Mouse (Mus musculus) urinary bladder, adult 2 months (tissue): ENCODE measurements around the gene Gzmb. TPM values are rescaled to one million over a fixed set of nuclear protein-coding genes. Genes with fewer than 3 reads are reported as not detected.
"Not testable (repeated sequence)": the region's sequence is repeated elsewhere in the genome, so short reads cannot be mapped to it uniquely, and the experiment has no call there.

Experiments used
- DNase-seq: peaks from one replicate; pipeline ENCODE4 v3.0.0; 2022; ENCODE audit warnings: low spot score
- polyA plus RNA-seq: library from polyadenylated mRNA; depleted of rRNA; stranded (reverse); fragments of >200 nt; gene quantifications from 2 replicates; pipeline ENCODE4 v1.2.3, GENCODE M21; 2012; rRNA removed

Gzmb gene
- 1.4 and 2.2 TPM in 2 replicates for polyA plus RNA-seq

GRCm38 (mm10) chr14:56262153-56262552, at the start of gene Gzmb:
Gzmb (minus strand) TSS chr14:56262260.
- no peak for DNase-seq

- not testable (repeated sequence) for DNase-seq
Measured at GRCm38 (mm10) chr14:56311801-56312200, 49.7 kb upstream of the Gzmb start.

- no peak for DNase-seq
Measured at GRCm38 (mm10) chr14:56310238-56310637, 48.2 kb upstream of the Gzmb start.

GRCm38 (mm10) chr14:56304149-56304548, 42.1 kb upstream of the Gzmb start:
- no peak for DNase-seq

- no peak for DNase-seq
Measured at GRCm38 (mm10) chr14:56303506-56304025, 41.5 kb upstream of the Gzmb start.

- no peak for DNase-seq
Measured at GRCm38 (mm10) chr14:56302091-56302490, 40.0 kb upstream of the Gzmb start.

GRCm38 (mm10) chr14:56296786-56297185, 34.7 kb upstream of the Gzmb start:
- DNase-seq, result no peak

GRCm38 (mm10) chr14:56296106-56296505, 34.0 kb upstream of the Gzmb start:
- no peak for DNase-seq

GRCm38 (mm10) chr14:56293146-56293545, 31.1 kb upstream of the Gzmb start:
- DNase-seq, result no peak

- no peak for DNase-seq
Measured at GRCm38 (mm10) chr14:56288651-56289050, 26.6 kb upstream of the Gzmb start.

GRCm38 (mm10) chr14:56287806-56288205, 25.7 kb upstream of the Gzmb start:
- DNase-seq, result no peak

GRCm38 (mm10) chr14:56284356-56285325, 22.6 kb upstream of the Gzmb start:
- DNase-seq, result no peak

GRCm38 (mm10) chr14:56283816-56284215, 21.8 kb upstream of the Gzmb start:
- no peak for DNase-seq

- no peak for DNase-seq
Measured at GRCm38 (mm10) chr14:56281090-56281489, 19.0 kb upstream of the Gzmb start.

GRCm38 (mm10) chr14:56278691-56279090, 16.6 kb upstream of the Gzmb start:
- not testable (repeated sequence) for DNase-seq

GRCm38 (mm10) chr14:56276096-56276495, 14.0 kb upstream of the Gzmb start:
- not testable (repeated sequence) for DNase-seq

GRCm38 (mm10) chr14:56266109-56266508, 4.0 kb upstream of the Gzmb start:
- no peak for DNase-seq

- no peak for DNase-seq
Measured at GRCm38 (mm10) chr14:56240409-56240808, 21.7 kb downstream of the Gzmb start.

- no peak for DNase-seq
Measured at GRCm38 (mm10) chr14:56234556-56234955, 27.5 kb downstream of the Gzmb start, which contains the start of gene Gzmc. Gzmc (minus strand) TSS chr14:56234656.

GRCm38 (mm10) chr14:56211317-56211716, 50.7 kb downstream of the Gzmb start, which contains the start of gene Gzmf:
Gzmf (minus strand) TSS chr14:56211417.
- no peak for DNase-seq
